Mouse (Mus musculus): ENCODE results near the gene Rnf5.

The Rnf5 gene

DNA sequence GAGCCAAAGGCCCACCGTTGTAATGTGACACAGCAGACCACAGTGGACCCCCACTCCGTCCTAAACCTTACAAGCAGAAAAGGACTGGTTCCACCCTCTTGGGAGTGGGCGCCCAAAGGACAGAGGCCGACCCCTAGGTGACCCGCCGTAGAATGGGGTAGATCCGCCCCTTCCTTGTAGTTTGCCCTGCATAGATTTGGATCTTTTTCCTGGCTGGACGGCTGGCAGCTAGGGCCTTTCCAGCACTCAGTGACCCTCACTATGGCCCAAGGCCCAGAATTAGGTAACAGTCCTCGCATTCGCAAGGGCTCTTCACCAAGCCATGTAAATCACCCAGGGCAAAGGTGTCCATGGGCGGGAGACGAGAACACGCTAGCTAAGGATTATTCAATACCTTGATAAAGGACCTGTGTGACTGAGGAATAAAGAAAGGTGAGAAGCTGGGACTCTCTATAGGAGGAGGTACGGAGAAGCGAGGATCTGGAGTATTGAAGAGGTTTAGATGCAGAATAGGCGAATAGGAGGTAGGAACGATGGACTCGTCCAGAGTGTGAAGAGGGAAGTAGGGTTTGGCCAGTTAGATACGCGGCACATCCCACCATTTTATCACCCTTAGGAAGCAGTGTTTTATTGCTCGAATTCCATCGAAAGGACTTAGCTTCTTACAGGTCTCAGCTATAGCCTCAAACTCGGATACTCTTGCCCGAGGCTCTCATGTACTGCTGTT lies 1.2 kb upstream of the Rnf5 start:
- DNase-seq = no peak

- DNase-seq = peak; percentile 97
Observed at GRCm38 (mm10) chr17:34604061-34604508, 595 bp upstream of the Rnf5 start, which contains the start of gene Agpat1. TSS of gene Agpat1 (plus strand) at chr17:34604262.

GRCm38 (mm10) chr17:34601796-34602195 lies 1.7 kb downstream of the Rnf5 start:
- no peak for DNase-seq

DNA sequence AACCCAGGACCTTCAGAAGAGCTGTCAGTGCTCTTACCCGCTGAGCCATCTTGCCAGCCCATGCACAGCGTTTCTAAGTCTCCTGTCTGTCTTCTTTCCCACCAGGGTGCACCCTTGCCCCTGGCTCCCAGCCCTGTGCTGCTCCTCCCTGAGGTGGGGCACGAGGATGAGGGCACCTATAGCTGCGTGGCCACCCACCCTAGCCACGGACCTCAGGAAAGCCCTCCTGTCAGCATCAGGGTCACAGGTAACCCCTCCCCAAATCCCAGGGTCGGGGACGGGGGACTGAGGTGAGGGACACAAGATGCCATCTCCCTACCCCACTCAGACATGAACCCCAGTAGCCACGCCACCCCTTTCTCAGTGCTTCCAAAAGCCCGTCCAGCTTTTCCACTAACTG lies 3.6 kb downstream of the Rnf5 start:
- DNase-seq = no peak

- DNase-seq = no peak
Observed at GRCm38 (mm10) chr17:34597566-34598095, 5.9 kb downstream of the Rnf5 start, which contains the start of gene Ager. TSS of gene Ager (plus strand) at chr17:34597862.

DNA sequence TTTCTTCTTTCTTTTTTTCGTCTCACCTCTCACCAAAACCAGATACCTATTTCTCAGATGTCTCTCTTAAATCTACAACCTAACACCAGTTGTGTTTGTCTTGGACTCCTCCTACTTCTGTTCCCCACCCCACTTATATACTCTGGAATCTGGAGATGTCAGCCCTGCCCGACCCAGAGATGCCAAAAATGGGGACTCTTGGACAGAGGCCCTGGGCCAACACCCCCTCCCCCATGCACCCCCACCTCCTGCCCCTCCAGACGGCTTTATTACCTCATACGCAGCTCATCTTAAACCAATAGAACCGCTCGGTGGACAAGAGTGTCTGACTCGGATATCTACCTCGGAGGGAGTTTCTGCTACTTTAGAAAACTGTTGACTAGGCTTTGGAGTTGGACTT lies 7.4 kb downstream of the Rnf5 start:
- no peak for DNase-seq

- DNase-seq = no peak
Observed at GRCm38 (mm10) chr17:34593752-34594525, 9.6 kb downstream of the Rnf5 start.

DNA sequence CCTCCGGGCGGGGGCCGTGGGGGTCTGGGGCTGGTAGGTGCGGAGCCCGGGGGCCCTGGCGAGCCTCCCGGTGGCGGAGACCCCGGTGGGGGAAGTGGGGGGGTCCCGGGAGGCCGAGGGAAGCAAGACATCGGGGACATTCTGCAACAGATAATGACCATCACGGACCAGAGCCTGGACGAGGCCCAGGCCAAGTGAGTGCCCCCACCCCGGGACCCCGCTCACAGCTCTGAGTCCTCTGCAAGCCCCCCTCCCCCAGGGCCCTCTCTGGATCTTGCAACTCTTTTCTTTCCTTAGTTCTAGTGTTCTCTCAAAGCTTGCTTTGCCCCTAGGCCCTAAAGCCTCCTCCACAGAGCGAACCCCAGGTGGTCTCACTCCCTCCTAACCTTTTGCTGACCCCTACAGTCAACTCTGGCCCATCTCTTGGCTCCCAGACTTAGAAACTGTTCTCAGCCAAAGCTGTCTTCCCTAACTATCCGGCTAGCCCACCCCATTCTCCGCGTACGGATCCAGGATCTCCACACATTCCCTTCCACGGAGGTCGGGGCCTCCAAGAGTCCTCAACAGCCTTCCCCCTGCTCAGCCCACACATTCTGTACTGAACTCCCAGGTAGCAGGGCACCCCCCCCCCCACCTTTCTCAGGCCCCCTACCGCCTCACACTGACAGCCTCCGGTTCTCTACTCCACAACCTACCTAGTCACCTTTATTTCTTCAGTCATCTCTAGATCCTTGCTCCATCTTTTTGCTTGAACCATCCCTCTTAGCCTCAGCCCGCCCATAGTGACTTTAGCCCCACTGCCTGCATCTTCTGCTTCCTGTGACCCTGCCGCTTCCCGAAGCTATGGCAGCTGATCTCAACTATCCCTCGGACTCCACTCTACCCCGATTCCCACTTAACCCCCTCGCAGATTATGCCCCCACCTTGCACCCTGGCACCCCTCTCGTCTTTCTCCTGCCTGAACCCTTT lies 10.6 kb downstream of the Rnf5 start:
- no peak for DNase-seq

DNA sequence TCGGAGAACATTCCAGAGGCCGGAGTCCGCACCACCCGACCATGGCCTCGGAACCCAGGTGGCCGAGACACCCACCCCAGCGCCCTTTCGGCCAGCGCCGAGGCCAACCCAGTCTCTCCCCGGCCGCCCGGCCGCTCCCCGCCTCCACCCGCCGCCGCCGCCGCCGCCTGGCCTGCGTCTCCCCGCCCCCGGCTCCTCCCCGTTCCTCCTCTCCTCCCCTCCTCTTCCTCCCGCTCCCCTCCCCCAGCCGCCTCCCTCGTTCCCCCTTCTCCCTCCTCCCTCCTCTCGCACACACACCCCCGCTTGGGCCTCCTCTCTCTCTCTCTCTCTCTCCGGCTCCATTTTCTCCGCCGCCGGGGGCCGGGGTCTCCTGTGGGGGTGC lies 11.5 kb downstream of the Rnf5 start:
- DNase-seq = peak; percentile 83

- no peak for DNase-seq
Observed at GRCm38 (mm10) chr17:34591029-34591993, 12.2 kb downstream of the Rnf5 start, which contains the start of gene Pbx2. TSS of gene Pbx2 (plus strand) at chr17:34591266.

DNA sequence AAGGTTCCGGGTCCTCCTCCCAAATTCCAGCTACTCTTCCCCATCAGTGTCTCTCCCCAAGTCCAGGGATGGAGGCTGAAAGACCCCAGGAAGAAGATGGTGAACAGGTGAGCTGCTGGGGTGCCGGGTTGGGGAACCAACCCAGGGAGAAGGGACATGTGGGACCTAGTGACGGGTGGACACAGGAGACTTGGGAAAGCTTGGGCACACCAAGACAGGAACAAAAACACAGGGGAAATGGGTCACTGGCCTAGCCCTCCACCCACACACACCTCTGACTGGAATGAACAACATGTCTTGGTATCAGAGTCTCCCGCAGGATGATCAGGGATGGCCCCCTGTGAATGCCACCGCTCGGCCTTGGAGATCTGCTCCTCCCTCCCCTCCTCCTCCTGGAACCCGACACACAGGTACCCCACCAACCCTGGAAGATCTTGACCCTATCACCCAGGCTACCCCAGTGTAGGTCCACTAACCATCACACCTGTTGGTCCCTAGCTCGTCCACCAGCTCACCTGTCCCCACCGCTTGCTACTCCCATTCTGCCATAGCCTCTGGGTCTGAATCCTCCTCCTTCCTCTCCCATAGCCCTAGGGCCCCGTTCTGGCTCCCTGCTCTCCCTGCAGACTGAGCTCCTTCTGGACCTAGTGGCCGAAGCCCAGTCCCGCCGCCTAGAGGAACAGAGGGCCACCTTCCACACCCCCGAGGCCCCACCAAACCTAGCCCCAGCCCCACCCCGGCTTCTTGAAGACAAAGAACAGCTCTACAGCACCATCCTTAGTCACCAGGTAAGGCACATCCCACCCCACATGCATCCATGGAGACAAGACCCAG lies 13.1 kb downstream of the Rnf5 start:
- no peak for DNase-seq

GRCm38 (mm10) chr17:34589681-34590101 lies 13.8 kb downstream of the Rnf5 start, which contains the start of gene Gpsm3:
TSS of gene Gpsm3 (plus strand) at chr17:34589806.
- no peak for DNase-seq

DNA sequence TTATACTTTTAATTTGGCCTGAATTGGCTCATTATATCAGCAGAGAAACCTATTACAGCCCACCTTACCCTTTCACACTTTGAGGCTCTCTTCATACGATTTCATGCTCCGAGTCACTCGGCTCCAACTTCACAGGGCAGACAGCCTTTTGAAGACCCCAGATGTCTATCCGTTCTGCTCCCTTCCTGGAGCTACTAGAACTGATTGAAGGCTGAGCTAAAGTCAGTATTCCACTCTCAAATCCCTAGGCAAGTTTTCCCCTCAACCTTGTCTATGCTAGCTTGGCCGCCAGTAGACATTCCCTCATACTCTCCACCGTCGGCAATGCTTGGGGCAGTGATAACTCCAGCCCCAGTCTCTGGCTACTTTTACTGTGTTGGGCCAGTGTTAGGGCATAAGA lies 14.3 kb downstream of the Rnf5 start:
- no peak for DNase-seq

GRCm38 (mm10) chr17:34588767-34589166 lies 14.7 kb downstream of the Rnf5 start:
- no peak for DNase-seq

GRCm38 (mm10) chr17:34587814-34588213 lies 15.7 kb downstream of the Rnf5 start:
- DNase-seq = no peak

DNA sequence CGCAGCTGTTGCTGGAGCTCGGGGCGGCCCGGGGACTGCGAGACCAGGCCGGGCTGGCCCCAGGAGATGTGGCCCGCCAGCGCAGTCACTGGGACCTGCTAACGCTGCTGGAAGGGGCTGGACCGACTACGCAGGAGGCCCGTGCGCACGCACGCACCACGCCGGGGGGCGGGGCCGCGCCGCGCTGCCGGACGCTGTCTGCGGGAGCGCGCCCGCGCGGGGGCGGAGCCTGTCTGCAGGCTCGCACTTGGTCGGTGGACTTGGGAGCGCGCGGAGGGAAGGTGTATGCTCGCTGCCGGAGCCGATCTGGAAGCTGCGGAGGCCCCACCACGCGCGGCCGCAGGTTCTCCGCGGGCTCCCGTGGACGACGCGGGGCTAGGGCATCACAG lies 16.1 kb downstream of the Rnf5 start:
- DNase-seq = peak; percentile 100

DNA sequence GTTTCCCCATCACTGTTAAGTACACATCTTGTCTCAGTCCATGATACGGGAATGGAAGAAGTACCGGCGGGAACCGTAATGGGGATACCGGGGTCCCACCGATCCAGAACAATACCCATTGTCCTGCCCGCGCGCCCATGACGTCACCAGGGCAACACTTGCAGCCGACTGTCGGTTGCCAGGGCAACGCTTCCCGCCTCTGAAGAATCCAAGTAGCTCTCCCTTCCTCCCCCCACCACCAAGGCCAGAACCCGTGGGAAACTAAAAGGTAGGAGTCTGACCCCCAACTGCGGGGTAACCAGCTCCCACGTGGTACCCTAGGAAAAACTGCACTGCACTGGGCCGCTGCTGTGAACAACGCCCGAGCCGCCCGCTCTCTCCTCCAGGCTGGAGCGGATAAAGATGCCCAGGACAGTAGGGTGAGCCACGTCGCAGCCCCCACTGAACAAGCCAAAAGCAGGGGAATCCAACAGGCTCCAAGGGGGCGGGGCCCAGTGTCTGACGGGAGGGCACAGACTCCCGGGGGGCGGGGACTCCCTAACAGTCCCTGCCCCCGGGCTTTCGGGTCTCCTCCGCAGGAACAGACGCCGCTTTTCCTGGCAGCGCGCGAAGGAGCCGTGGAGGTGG lies 16.6 kb downstream of the Rnf5 start:
- DNase-seq = peak; percentile 86

DNA sequence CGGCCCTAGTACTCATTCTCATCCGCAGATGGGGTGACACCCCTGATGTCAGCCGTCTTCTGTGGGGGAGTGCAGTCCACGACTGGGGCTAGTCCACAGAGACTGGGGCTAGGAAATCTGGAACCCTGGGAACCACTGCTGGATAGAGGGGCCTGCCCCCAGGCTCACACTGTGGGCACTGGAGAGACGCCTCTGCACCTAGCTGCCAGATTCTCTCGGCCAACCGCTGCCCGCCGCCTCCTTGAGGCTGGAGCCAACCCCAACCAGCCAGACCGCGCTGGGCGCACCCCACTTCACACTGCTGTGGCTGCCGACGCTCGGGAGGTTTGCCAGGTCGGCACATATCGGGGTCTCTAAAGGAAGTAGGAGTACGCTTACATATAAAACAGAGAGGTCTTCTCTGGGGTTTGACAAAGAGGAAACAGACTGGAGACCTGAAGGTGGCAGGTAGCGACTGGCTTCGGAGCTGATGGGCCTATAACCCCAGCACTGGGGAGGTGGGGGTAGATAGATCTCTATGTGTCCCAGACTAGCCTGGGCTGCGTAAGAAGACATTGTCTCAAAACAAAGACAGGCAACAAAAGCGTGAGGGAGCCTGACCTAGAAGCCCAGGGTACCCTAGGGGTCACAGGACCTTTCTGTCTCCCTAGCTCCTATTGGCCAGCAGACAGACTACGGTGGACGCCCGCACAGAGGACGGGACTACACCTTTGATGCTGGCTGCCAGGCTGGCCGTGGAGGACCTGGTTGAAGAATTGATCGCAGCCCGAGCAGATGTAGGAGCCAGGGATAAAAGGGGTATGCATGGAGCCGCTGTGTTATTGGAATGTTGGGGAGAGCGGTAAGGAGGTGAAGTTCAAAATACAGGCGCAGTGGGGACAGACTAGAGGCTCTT lies 17.4 kb downstream of the Rnf5 start:
- DNase-seq = no peak

GRCm38 (mm10) chr17:34585121-34585520 lies 18.4 kb downstream of the Rnf5 start:
- DNase-seq = no peak
